Mouse (Mus musculus): Measurements from ENCODE around the gene Zfp354a.
"Not testable (repeated sequence)": the region's sequence is repeated elsewhere in the genome, so short reads cannot be mapped to it uniquely, and the experiment has no call there.

Zfp354a gene

DNA sequence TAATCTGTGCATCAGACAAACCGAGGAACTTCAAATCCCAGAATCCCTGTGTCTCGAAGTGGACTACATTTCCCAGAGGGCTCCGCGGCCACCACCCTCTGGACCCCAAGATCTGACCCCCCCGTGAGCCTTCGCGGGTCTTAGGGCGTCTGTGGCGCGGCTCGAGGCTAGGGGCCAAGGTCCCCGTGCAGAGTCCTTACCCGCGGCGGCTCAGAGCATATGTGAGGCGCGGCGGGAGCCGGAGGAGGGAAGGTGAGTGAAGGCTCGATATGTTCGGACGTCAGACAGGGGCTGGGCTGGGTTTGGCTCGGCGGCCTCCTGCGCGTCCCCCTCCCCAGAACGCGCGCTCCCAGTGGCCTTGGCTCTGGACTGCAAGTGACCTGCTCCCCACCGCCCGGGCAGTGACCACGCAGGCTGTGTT is at the start of gene Zfp354a:
TSS of gene Zfp354a (plus strand) at position 107 of the 421 bp plus-strand sequence.
- peak; percentile 41 to 64 for DNase-seq (ENCODE audit: low spot score in 2 of 2)

DNA sequence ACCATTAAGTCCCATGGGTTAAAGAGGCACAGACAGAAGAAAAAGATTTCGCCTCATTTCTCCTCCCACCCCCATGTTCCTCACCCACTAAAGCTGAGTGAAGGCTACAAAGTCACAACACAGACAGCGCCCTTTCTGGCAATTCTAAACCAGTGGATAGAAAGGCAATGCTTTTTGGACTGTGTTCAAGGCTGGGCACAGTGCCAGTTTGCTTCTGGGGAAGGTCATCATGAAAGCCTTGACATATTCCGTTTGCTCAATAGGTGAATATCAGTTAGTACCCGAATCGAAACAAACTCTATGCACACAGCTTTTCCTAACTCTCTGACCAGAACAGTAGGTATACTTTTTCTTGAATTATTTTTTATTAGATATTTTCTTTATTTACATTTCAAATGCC is 47.2 kb upstream of the Zfp354a start:
- peak in 1 of 2 experiments; percentile 10 for DNase-seq (ENCODE audit: low spot score in 2 of 2)

DNA sequence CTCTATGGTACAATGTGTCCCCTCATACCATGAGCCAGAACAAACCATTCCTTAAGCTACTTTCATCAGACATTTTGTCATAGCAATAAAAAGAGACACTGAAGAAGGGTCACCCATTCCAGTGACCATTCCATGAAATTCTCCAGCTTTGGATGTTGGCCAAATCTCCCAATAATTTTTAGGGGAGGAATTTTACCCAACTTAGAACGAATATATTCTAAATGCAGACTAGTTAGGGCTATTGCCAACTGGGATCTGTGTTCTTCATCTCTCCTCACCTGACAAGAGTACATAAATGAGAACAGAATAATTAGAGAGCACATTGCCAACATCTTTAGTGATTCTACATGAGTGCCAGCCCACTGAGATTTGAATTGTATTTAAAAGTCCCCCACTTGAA is 45.1 kb upstream of the Zfp354a start, which contains the start of gene Olfr54:
TSS of gene Olfr54 (plus strand) at position 301 of the 400 bp plus-strand sequence.
- DNase-seq (ENCODE audit: low spot score in 2 of 2), result no peak

DNA sequence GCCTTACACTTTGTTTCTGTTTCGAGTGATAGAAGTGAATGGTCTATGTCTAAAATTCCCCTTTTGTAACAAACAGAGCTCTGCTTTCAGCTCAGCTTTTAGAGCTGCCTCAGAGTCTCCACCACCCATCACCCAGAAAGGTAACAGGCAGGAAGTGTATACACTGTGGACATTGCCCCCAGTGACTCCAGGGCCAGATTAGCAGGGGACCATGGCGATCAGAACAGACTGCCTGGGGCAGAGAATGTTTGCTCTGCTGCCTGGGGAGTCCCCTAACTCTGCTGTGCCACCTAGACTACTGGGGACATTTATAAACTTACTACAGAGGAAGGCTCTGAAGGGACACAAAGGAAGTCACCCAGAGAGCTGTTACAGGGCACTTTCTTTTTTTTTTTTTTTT is 42.7 kb upstream of the Zfp354a start:
- no peak for DNase-seq (ENCODE audit: low spot score in 2 of 2)

DNA sequence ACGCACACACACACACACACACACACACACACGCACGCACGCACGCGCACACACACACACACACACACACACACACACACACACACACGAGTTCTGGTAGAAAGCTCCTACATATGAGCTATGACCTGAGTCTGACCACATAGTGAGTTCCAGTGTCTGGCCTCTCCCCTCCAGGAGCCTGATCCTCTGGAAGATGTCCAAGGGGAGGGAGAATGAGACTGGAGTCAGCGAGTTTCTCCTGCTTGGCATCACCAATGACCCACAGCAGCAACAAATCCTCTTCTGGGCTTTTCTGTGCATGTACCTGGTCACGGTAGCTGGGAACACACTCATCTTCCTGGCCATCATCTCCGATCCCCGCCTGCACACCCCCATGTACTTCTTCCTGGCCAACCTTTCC is 32.2 kb upstream of the Zfp354a start:
- not testable (repeated sequence) for DNase-seq (ENCODE audit: low spot score in 2 of 2)

DNA sequence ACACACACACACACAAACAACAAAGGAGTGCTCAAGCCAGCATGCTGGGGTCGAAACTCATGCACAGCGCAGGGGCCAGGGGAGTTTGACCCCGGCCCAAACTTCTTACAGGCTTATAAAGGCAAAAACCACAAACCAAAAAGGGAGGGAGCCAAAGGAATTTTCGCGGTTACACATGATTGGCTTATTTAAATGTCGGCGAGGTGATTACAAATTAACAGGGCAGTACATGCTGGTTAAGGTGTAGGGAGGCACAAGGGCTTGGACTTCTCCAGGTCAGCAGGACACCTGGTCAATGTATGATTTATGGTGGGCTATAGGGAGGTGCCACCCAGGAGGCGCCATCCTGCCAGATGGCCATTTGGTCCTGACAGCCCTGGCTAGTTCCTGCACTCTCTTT is 29.7 kb upstream of the Zfp354a start:
- DNase-seq (ENCODE audit: low spot score in 2 of 2), result not testable (repeated sequence)

DNA sequence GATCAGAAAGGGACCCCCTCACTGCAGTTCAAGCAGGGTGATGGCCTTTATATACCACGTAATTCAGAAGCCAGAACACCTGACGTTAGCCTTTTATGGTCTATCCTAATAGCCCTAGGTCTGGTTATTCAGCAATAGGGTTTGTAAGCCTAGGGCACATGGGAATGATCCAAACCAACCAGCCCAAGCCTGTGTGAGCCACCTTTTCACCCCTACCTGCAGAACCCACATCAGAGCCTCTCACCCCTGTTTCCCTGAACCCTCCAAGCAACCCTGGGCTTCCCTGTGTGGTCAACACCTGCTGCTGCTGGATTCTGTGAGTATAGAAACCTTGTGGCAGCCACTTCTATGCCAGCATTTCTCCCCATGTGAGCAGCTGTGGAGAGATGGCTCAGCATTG is 28.8 kb upstream of the Zfp354a start:
- DNase-seq (ENCODE audit: low spot score in 2 of 2), result no peak

DNA sequence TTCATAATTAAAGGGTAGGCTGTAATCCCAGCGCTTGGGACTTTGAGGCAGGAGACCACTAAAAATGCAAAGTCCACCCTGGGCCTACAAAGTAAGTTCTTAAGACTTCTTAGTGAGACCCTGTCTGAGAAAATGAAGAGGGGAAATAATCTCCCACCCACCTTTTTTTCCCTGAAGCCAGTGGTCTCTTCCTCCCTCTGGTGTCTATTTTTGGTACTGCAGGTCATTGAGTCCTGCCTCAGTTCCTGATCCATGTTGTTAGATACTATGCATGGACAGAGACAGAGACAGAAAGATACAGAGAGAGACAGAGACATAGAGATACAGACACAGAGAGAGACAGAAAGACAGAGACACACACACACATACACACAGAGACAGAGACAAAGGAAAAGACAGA is 26.2 kb upstream of the Zfp354a start:
- DNase-seq (ENCODE audit: low spot score in 2 of 2), result peak in 1 of 2 experiments; percentile 8

DNA sequence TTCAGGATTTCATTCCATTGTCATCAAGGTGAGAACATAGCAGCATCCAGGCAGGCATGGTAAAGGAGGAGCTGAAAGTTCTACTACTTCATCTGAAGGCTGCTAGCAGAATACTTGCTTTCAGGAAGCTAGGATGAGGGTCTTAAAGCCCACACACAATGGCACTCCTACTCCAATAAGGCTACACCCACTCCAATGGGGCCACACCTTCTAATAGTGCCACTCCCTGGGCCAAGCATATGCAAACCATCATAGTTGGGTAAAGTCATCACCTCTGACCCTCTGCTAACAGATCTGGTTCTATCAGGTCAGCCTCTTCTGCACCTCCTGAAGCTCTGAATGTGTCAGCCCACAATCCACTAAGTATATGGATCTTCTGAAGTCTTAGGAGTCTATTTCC is 24.9 kb upstream of the Zfp354a start:
- not testable (repeated sequence) for DNase-seq (ENCODE audit: low spot score in 2 of 2)

DNA sequence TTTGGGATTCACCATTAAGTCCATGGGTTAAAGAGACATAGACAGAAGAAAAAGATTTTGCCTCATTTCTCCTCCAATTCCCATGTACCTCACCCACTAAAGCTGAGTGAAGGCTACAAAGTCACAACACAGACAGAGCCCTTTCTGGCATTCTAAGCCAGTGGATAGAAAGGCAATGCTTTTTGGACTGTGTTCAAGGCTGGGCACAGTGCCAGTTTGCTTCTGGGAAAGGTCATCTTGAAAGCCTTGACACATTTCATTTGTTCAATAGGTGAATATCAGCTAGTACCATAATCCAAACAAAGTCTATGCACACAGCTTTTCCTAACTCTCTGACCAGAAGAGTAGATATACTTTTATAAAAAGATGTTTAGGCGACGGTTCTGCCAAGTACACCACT is 23.1 kb upstream of the Zfp354a start:
- DNase-seq (ENCODE audit: low spot score in 2 of 2), result no peak

DNA sequence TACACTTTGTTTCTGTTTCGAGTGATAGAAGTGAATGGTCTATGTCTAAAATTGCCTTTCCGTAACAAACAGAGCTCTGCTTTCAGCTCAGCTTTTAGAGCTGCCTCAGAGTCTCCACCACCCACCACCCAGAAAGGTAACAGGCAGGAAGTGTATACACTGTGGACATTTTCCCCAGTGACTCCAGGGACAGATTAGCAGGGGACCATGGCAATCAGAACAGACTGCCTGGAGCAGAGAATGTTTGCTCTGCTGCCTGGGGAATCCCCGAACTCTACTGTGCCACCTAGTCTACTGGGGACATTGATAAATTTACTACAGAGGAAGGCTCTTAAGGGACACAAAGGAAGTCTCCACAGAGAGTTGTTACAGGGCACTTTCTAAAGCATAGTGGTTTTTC is 14.3 kb upstream of the Zfp354a start:
- DNase-seq (ENCODE audit: low spot score in 2 of 2), result not testable (repeated sequence)

DNA sequence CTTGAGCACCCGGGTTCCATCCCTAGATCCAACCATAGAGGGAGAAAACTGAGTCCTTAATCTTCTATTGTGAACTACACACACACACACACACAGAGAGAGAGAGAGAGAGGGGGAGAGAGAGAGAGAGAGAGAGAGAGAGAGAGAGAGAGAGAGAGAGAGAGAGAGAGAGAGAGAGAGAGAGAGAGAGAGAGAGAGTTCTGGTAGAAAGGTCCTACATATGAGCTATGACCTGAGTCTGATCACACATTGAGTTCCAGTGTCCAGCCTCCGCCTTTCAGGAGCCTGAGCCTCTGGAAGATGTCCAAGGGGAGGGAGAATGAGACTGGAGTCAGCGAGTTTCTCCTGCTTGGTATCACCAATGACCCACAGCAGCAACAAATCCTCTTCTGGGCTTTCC is 11.2 kb upstream of the Zfp354a start, which contains the start of gene Olfr1375:
TSS of gene Olfr1375 (plus strand) at position 301 of the 400 bp plus-strand sequence.
- DNase-seq (ENCODE audit: low spot score in 2 of 2), result not testable (repeated sequence)

DNA sequence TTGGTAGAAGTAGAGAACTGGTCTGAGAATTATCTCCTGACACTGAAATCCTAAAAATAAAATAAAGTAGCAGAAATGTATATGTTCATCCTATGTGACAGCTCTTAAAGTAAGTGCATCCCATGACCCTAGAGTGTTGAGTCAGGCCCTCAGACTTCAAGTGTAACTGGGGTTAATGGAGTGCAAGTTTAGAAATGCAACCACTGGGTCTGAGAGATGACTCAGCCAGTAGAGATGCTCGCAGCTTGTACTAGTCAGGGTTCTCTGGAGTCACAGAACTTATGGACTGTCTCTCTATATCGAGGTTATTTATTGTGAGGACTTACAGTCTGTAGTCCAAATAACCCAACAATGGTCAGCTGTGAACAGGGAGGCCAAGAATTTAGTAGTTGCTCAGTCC is 7.4 kb upstream of the Zfp354a start:
- DNase-seq (ENCODE audit: low spot score in 2 of 2), result no peak

DNA sequence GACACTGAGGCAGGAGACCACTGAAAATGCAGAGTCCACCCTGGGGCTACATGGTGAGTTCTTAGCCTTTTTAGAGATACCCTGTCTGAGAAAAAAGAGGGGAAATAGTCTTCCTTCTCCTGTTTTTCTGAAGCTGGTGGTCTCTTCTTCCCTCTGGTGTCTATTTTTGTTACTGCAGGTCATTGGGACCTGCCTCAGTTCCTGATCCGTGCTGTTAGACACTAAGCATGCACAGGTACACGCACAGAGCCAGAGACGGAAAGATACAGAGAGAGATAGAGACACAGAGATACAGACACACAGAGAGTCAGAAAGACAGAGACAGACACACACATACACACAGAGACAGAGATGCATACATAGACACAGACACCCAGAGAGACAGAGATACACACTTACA is 5.8 kb upstream of the Zfp354a start:
- DNase-seq (ENCODE audit: low spot score in 2 of 2), result no peak

DNA sequence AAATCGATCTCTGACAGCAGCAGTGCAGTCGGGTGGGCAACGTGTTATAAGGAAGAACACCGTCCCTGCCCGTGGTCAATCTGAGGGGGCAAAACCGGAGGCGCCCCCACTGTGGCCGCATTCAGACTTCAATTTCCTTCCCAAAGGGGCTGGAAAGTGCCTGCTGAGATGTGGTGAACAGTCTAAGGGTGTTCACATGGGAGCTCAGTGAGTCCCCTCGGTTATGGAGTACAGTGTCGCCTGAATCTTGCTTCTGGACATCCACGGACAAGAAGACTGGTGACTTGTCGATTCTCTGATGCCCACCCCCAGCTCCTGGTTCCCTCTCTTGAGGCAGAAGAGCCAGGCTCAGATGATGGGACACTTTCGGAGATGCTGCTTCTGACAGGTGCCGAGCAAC is 583 bp downstream of the Zfp354a start:
- no peak for DNase-seq (ENCODE audit: low spot score in 2 of 2)

DNA sequence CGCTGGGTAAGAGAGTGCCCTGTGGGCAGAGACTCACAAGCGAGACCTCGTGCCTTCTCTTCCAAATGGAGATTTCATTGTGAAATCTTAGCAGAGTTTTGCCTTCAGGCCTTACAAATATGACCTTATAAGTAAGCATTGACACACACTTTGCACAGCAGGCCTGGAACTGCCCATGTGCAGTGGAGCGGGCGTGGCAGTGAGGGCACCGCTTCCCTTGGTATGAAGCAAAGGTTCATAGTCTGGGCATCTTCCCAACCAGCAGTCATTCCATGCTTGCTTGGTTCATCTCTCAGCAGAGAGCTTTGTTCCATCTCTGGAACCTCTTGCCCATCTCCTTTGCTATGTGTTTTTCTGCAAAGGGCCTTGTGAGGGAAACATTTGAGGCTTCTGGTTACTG is 1.9 kb downstream of the Zfp354a start:
- no peak for DNase-seq (ENCODE audit: low spot score in 2 of 2)

DNA sequence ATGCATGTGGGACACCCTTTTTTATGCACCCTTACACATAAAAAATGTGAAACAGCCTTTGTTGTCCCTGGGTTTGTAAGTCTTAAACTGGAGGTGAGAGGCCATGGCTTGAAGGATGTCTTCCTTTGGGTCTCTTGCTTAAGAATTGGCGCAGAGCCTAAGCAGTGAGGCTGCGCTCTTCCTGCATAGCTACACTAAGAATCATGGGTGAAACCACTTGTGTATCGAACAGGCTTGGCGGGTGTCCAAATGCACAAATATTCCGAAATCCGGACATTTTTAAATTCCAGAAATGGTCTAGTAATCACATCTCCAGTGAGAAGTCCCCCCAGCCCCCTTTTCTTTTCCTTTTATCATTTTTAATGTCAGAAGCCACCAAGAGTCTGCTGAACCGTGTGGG is 4.2 kb downstream of the Zfp354a start:
- DNase-seq (ENCODE audit: low spot score in 2 of 2), result no peak

DNA sequence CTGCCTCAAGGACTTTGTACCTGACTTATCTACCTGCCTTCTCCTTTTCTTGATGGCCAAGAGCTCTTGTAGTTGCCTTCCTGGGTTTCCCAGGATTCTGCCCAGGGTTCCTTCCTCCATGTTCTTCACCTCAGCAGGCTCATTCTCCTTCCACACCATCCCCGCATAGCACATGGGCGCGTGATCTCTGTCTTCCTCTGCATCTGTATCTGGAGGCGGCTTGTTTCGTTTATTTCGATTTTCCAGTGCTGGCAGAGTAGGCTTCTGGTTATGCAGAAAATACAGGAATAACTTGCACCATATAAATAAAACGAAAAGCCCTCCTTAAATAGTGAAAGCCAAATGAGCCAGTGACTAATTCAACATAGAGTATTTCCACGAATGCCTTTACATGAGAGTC is 4.8 kb downstream of the Zfp354a start:
- DNase-seq (ENCODE audit: low spot score in 2 of 2), result no peak

DNA sequence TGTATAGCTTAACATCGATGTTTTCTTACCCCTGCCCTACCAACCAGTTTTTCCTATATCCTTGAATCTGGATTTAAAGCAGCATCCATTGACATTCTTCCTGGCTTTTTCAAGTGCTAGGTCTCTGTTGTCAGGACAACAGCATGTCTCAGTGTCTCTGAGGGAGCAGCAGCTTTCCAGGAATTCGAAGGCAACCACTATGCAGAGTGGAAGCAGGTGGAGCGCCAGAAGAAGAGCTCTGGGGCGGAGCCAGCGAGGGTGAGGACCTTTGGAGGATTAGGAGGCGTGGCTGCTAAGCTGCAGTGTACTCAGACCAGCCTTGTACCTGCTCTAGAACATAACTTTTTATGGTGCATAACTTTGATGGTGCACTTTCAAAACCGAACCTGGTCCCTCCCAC is 25.5 kb downstream of the Zfp354a start:
- no peak for DNase-seq (ENCODE audit: low spot score in 2 of 2)

DNA sequence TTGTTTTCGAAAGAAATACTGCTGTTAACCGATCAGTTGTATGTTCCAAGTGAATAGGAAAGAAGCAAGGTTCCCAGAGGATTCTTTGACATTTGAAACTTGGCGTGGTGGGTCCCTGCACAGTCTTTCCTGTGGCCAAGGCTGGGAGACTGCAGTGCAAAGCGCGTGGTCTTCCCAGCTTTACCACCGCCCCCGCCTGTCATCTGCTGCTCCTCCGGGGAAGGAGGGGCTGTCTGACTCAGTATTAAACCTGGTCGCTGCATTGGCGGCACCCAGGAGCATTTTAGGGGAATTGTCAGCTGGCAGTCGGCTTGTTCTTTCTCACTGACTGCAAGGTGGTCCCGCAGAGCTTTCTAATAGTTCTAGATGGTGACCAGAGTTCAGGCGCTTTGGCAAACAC is 26.2 kb downstream of the Zfp354a start:
- no peak for DNase-seq (ENCODE audit: low spot score in 2 of 2)

DNA sequence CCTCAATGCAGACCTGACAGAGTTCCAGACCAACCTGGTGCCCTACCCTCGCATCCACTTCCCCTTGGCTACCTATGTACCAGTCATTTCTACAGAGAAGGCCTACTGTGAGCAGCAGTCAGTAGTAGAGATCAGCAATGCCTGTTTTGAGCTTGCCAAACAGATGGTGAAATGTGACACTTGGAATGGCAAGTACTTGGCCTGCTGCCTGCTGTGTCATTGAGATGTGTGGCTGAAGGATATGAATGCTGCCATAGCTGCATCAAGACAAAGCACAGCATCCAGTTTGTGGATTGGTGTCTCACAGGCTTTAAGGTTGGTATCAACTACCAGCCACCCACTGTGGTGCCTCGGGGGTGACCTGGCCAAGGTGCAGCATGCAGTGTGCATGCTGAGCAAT is 48.2 kb downstream of the Zfp354a start:
- no peak for DNase-seq (ENCODE audit: low spot score in 2 of 2)

DNA sequence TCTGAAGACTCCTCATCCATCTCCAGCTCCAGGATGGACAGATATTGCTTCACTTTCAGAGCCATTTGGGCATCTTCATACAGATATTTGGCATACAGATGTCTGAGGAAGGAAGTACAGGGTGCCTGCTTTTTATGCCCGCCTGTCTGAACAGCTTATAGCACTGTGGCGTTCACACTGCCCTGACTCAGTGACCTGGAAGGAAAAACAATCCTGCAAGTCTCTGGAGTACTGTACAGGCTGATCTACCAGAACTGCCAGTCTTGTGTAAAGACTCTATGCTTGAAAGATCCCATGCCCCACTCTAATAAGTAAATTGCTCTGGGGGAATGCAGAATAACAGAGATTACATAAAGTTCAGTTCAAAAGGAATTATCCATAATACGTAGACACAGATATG is 51.6 kb downstream of the Zfp354a start:
- DNase-seq (ENCODE audit: low spot score in 2 of 2), result no peak
